Mouse (Mus musculus) heart, adult 8-10 months (tissue): ENCODE measurements at regions not wholly inside any gene's neighbourhood (a gene's known extent, or its start where the extent isn't known, plus 50 kb on each side); places are given as distances from the start of the nearest gene placed in this dataset.

Source experiments
- DNase-seq: peaks from one replicate; pipeline ENCODE4 v3.0.0; 2022; ENCODE audit warnings: low spot score

GRCm38 (mm10) chr2:133221762-133222556 is 276.3 kb upstream of the Fermt1 start:
- DNase-seq, result no peak

- no peak for DNase-seq
Observed at GRCm38 (mm10) chr2:133235175-133235920, 289.6 kb upstream of the Fermt1 start.

GRCm38 (mm10) chr2:133252131-133252530 is 299.8 kb upstream of the Bmp2 start:
- no peak for DNase-seq

GRCm38 (mm10) chr2:133274424-133274823 is 277.5 kb upstream of the Bmp2 start:
- no peak for DNase-seq

- DNase-seq, result no peak
Observed at GRCm38 (mm10) chr2:133278546-133278945, 273.4 kb upstream of the Bmp2 start.

- no peak for DNase-seq
Observed at GRCm38 (mm10) chr2:133279275-133279674, 272.7 kb upstream of the Bmp2 start.

- DNase-seq, result no peak
Observed at GRCm38 (mm10) chr2:133282692-133283091, 269.3 kb upstream of the Bmp2 start.

- no peak for DNase-seq
Observed at GRCm38 (mm10) chr2:133283709-133284108, 268.2 kb upstream of the Bmp2 start.

GRCm38 (mm10) chr2:133294136-133294535 is 257.8 kb upstream of the Bmp2 start:
- no peak for DNase-seq

- DNase-seq, result no peak
Observed at GRCm38 (mm10) chr2:133305936-133306335, 246.0 kb upstream of the Bmp2 start.

- no peak for DNase-seq
Observed at GRCm38 (mm10) chr2:133311001-133311400, 241.0 kb upstream of the Bmp2 start.

GRCm38 (mm10) chr2:133326290-133327050 is 225.5 kb upstream of the Bmp2 start:
- no peak for DNase-seq

- DNase-seq, result no peak
Observed at GRCm38 (mm10) chr2:133327653-133328052, 224.3 kb upstream of the Bmp2 start.

- DNase-seq, result no peak
Observed at GRCm38 (mm10) chr2:133336177-133336901, 215.6 kb upstream of the Bmp2 start.

GRCm38 (mm10) chr2:133338150-133338549 is 213.8 kb upstream of the Bmp2 start:
- DNase-seq, result no peak

GRCm38 (mm10) chr2:133341352-133341751 is 210.6 kb upstream of the Bmp2 start:
- DNase-seq, result no peak

- DNase-seq, result no peak
Observed at GRCm38 (mm10) chr2:133345964-133346788, 205.8 kb upstream of the Bmp2 start.

- no peak for DNase-seq
Observed at GRCm38 (mm10) chr2:133346789-133347424, 205.1 kb upstream of the Bmp2 start.

GRCm38 (mm10) chr2:133351306-133351705 is 200.7 kb upstream of the Bmp2 start:
- no peak for DNase-seq

- no peak for DNase-seq
Observed at GRCm38 (mm10) chr2:133352800-133353199, 199.2 kb upstream of the Bmp2 start.
